Mouse (Mus musculus): ENCODE data around the gene Pex12. TPM values are rescaled to one million over a fixed set of nuclear protein-coding genes. Genes with fewer than 3 reads are reported as not detected.
A peak's percentile ranks its signal among the peaks of the same experiment; 100 is the strongest.

Gene Pex12
- polyA plus RNA-seq, 1 experiment: 7.3 TPM

- Histone ChIP-seq H3K4me1 (ENCODE audit: control insufficient read depth, insufficient read depth, low read length) (peaks cover 8% of the 10 kb centered on the region), H3K4me3 (ENCODE audit: insufficient read depth, low read length) (peak overlapping the region; percentile 96), H3K27ac (ENCODE audit: insufficient read depth, low read length) (no peak overlapping the region)
- no peak for TF ChIP-seq CTCF (IDR thresholded peaks at IDR 0.05; ENCODE audit: extremely low read depth, insufficient read depth, low read length)
- TF ChIP-seq POLR2A (IDR thresholded peaks at IDR 0.05; ENCODE audit: extremely low read depth, insufficient read depth, low read length): no peak
Measured at GRCm38 (mm10) chr11:83303751-83304150, 1.4 kb upstream of the Pex12 start.

- no peak for TF ChIP-seq POLR2A (IDR thresholded peaks at IDR 0.05; ENCODE audit: extremely low read depth, insufficient read depth, low read length)
- no peak for TF ChIP-seq CTCF (IDR thresholded peaks at IDR 0.05; ENCODE audit: extremely low read depth, insufficient read depth, low read length)
- Histone ChIP-seq H3K27ac (ENCODE audit: insufficient read depth, low read length) (peak overlapping the region; percentile 11; the same call in 1 of the 2 replicates), H3K4me1 (ENCODE audit: control insufficient read depth, insufficient read depth, low read length) (peaks cover 6% of the 10 kb centered on the region), H3K4me3 (ENCODE audit: insufficient read depth, low read length) (peak overlapping the region; percentile 96)
Measured at GRCm38 (mm10) chr11:83302124-83302523, 262 bp downstream of the Pex12 start.

GRCm38 (mm10) chr11:83301431-83301831 is 955 bp downstream of the Pex12 start:
- Histone ChIP-seq H3K27ac (ENCODE audit: insufficient read depth, low read length) (no peak overlapping the region), H3K4me3 (ENCODE audit: insufficient read depth, low read length) (no peak overlapping the region), H3K4me1 (ENCODE audit: control insufficient read depth, insufficient read depth, low read length) (peaks cover 4% of the 10 kb centered on the region)
- TF ChIP-seq POLR2A (IDR thresholded peaks at IDR 0.05; ENCODE audit: extremely low read depth, insufficient read depth, low read length) (no peak), CTCF (IDR thresholded peaks at IDR 0.05; ENCODE audit: extremely low read depth, insufficient read depth, low read length) (0 out of 2 replicates have a peak, but pooled peaks have one; percentile 8)

GRCm38 (mm10) chr11:83299724-83300123 is 2.7 kb downstream of the Pex12 start:
- Histone ChIP-seq H3K4me1 (ENCODE audit: control insufficient read depth, insufficient read depth, low read length) (peaks cover 5% of the 10 kb centered on the region), H3K4me3 (ENCODE audit: insufficient read depth, low read length) (no peak overlapping the region), H3K27ac (ENCODE audit: insufficient read depth, low read length) (no peak overlapping the region)
- TF ChIP-seq CTCF (IDR thresholded peaks at IDR 0.05; ENCODE audit: extremely low read depth, insufficient read depth, low read length) (no peak), POLR2A (IDR thresholded peaks at IDR 0.05; ENCODE audit: extremely low read depth, insufficient read depth, low read length) (no peak)

- H3K27ac ChIP-seq (ENCODE audit: insufficient read depth, low read length): peak within 1 kb of the TSS; percentile 90
- TF ChIP-seq POLR2A (IDR thresholded peaks at IDR 0.05; ENCODE audit: extremely low read depth, insufficient read depth, low read length): peak; percentile 98
- TF ChIP-seq CTCF (IDR thresholded peaks at IDR 0.05; ENCODE audit: extremely low read depth, insufficient read depth, low read length): no peak
- peaks cover 1% of the 10 kb centered on the region; the same call in 1 of the 2 replicates for H3K4me1 ChIP-seq (ENCODE audit: control insufficient read depth, insufficient read depth, low read length)
- H3K4me3 ChIP-seq (ENCODE audit: insufficient read depth, low read length): peak within 1 kb of the TSS; percentile 56
Measured at GRCm38 (mm10) chr11:83298225-83299195, 3.9 kb downstream of the Pex12 start, which contains the start of gene Ap2b1. Gene Ap2b1, plus strand, starts transcription at chr11:83299024.

- no peak for TF ChIP-seq CTCF (IDR thresholded peaks at IDR 0.05; ENCODE audit: extremely low read depth, insufficient read depth, low read length)
- no peak for TF ChIP-seq POLR2A (IDR thresholded peaks at IDR 0.05; ENCODE audit: extremely low read depth, insufficient read depth, low read length)
- H3K27ac ChIP-seq (ENCODE audit: insufficient read depth, low read length): no peak overlapping the region
- peak overlapping the region; percentile 56; the same call in 1 of the 2 replicates for H3K4me3 ChIP-seq (ENCODE audit: insufficient read depth, low read length)
- peaks cover 1% of the 10 kb centered on the region; the same call in 1 of the 2 replicates for H3K4me1 ChIP-seq (ENCODE audit: control insufficient read depth, insufficient read depth, low read length)
Measured at GRCm38 (mm10) chr11:83297816-83298215, 4.6 kb downstream of the Pex12 start.

- Histone ChIP-seq H3K4me1 (ENCODE audit: control insufficient read depth, insufficient read depth, low read length) (peaks cover 3% of the 10 kb centered on the region; the same call in 1 of the 2 replicates), H3K27ac (ENCODE audit: insufficient read depth, low read length) (no peak overlapping the region), H3K4me3 (ENCODE audit: insufficient read depth, low read length) (no peak overlapping the region)
- no peak for TF ChIP-seq CTCF (IDR thresholded peaks at IDR 0.05; ENCODE audit: extremely low read depth, insufficient read depth, low read length)
- no peak for TF ChIP-seq POLR2A (IDR thresholded peaks at IDR 0.05; ENCODE audit: extremely low read depth, insufficient read depth, low read length)
Measured at GRCm38 (mm10) chr11:83294133-83294532, 8.3 kb downstream of the Pex12 start.

- no peak for TF ChIP-seq POLR2A (IDR thresholded peaks at IDR 0.05; ENCODE audit: extremely low read depth, insufficient read depth, low read length)
- TF ChIP-seq CTCF (IDR thresholded peaks at IDR 0.05; ENCODE audit: extremely low read depth, insufficient read depth, low read length): no peak
- H3K4me1 ChIP-seq (ENCODE audit: control insufficient read depth, insufficient read depth, low read length): peaks cover 3% of the 10 kb centered on the region; the same call in 1 of the 2 replicates
- H3K27ac ChIP-seq (ENCODE audit: insufficient read depth, low read length): no peak overlapping the region
- no peak overlapping the region for H3K4me3 ChIP-seq (ENCODE audit: insufficient read depth, low read length)
Measured at GRCm38 (mm10) chr11:83293182-83293581, 9.2 kb downstream of the Pex12 start.

GRCm38 (mm10) chr11:83292251-83292587 is 10.2 kb downstream of the Pex12 start:
- Histone ChIP-seq H3K27ac (ENCODE audit: insufficient read depth, low read length) (no peak overlapping the region), H3K4me3 (ENCODE audit: insufficient read depth, low read length) (peak overlapping the region; percentile 68), H3K4me1 (ENCODE audit: control insufficient read depth, insufficient read depth, low read length) (peaks cover 3% of the 10 kb centered on the region; the same call in 1 of the 2 replicates)
- TF ChIP-seq CTCF (IDR thresholded peaks at IDR 0.05; ENCODE audit: extremely low read depth, insufficient read depth, low read length) (no peak), POLR2A (IDR thresholded peaks at IDR 0.05; ENCODE audit: extremely low read depth, insufficient read depth, low read length) (no peak)
